Mouse (Mus musculus): ENCODE results near the gene 9530053A07Rik. TPM values are rescaled to one million over a fixed set of nuclear protein-coding genes. Genes with fewer than 3 reads are reported as not detected.

The 9530053A07Rik gene
- polyA plus RNA-seq, 1 experiment from 2014 or later: 0.03 TPM

GRCm38 (mm10) chr7:28203207-28204108 is 74.2 kb downstream of the 9530053A07Rik start:
- Histone ChIP-seq H3K9me3 (no peaks in the 10 kb centered on the region), H3K9ac (no peak overlapping the region), H3K4me2 (no peak overlapping the region), H3K27me3 (no peaks in the 10 kb centered on the region), H3K36me3 (peaks cover 5% of the 10 kb centered on the region), H3K4me3 (no peak overlapping the region), H3K4me1 (no peaks in the 10 kb centered on the region), H3K27ac (no peak overlapping the region)
- ATAC-seq (ENCODE audit: insufficient number of reproducible peaks, insufficient read depth, low FRiP score, low TSS enrichment, low read depth): no peak
- WGBS: 62% methylated on average over 19 of the region's 19 CpGs

GRCm38 (mm10) chr7:28206044-28206600 is 76.9 kb downstream of the 9530053A07Rik start:
- no peak overlapping the region for H3K4me2 ChIP-seq
- no peaks in the 10 kb centered on the region for H3K27me3 ChIP-seq
- H3K9ac ChIP-seq: no peak overlapping the region
- no peaks in the 10 kb centered on the region for H3K36me3 ChIP-seq
- no peaks in the 10 kb centered on the region for H3K9me3 ChIP-seq
- H3K4me3 ChIP-seq: no peak overlapping the region
- 60% methylated on average over 4 of the region's 4 CpGs for WGBS
- no peaks in the 10 kb centered on the region for H3K4me1 ChIP-seq
- H3K27ac ChIP-seq: no peak overlapping the region
- no peak for ATAC-seq (ENCODE audit: insufficient number of reproducible peaks, insufficient read depth, low FRiP score, low TSS enrichment, low read depth)

- Histone ChIP-seq H3K27ac (0 out of 2 replicates have a peak overlapping the region, but pooled peaks have one; percentile 13), H3K36me3 (no peaks in the 10 kb centered on the region), H3K9me3 (no peaks in the 10 kb centered on the region), H3K4me3 (peak overlapping the region; percentile 35), H3K4me1 (no peaks in the 10 kb centered on the region), H3K9ac (peak overlapping the region; percentile 64), H3K4me2 (peak overlapping the region; percentile 55), H3K27me3 (no peaks in the 10 kb centered on the region)
- WGBS: 45% methylated on average over 12 of the region's 12 CpGs
- no peak for ATAC-seq (ENCODE audit: insufficient number of reproducible peaks, insufficient read depth, low FRiP score, low TSS enrichment, low read depth)
These were observed 79.2 kb downstream of the 9530053A07Rik start for GRCm38 (mm10) chr7:28208396-28208987.

GRCm38 (mm10) chr7:28208988-28209508 is 79.8 kb downstream of the 9530053A07Rik start:
- no peaks in the 10 kb centered on the region for H3K9me3 ChIP-seq
- peak overlapping the region; percentile 55 for H3K4me2 ChIP-seq
- H3K36me3 ChIP-seq: no peaks in the 10 kb centered on the region
- H3K4me3 ChIP-seq: peak overlapping the region; percentile 35
- 51% methylated on average over 19 of the region's 19 CpGs for WGBS
- H3K27ac ChIP-seq: 0 out of 2 replicates have a peak overlapping the region, but pooled peaks have one; percentile 13
- no peaks in the 10 kb centered on the region for H3K4me1 ChIP-seq
- no peaks in the 10 kb centered on the region for H3K27me3 ChIP-seq
- peak overlapping the region; percentile 64 for H3K9ac ChIP-seq
- no peak for ATAC-seq (ENCODE audit: insufficient number of reproducible peaks, insufficient read depth, low FRiP score, low TSS enrichment, low read depth)

GRCm38 (mm10) chr7:28210731-28211130 is 81.5 kb downstream of the 9530053A07Rik start:
- no peak overlapping the region for H3K9ac ChIP-seq
- H3K27me3 ChIP-seq: no peaks in the 10 kb centered on the region
- 55% methylated on average over 5 of the region's 5 CpGs for WGBS
- ATAC-seq (ENCODE audit: insufficient number of reproducible peaks, insufficient read depth, low FRiP score, low TSS enrichment, low read depth): no peak
- no peaks in the 10 kb centered on the region for H3K9me3 ChIP-seq
- H3K27ac ChIP-seq: no peak overlapping the region
- H3K36me3 ChIP-seq: no peaks in the 10 kb centered on the region
- H3K4me3 ChIP-seq: no peak overlapping the region
- no peaks in the 10 kb centered on the region for H3K4me1 ChIP-seq
- H3K4me2 ChIP-seq: no peak overlapping the region

- Histone ChIP-seq H3K4me1 (no peaks in the 10 kb centered on the region), H3K4me2 (no peak overlapping the region), H3K4me3 (no peak overlapping the region), H3K27ac (no peak overlapping the region), H3K27me3 (no peaks in the 10 kb centered on the region), H3K36me3 (no peaks in the 10 kb centered on the region), H3K9me3 (no peaks in the 10 kb centered on the region), H3K9ac (no peak overlapping the region)
- 34% methylated on average over 9 of the region's 10 CpGs for WGBS
- no peak for ATAC-seq (ENCODE audit: insufficient number of reproducible peaks, insufficient read depth, low FRiP score, low TSS enrichment, low read depth)
These were observed 84.9 kb downstream of the 9530053A07Rik start for GRCm38 (mm10) chr7:28214142-28214541.

Other genes with a start within 250 kb of the 9530053A07Rik start
- 10.8 and 13.7 TPM in 2 replicates for gene Zfp974, start 200.0 kb upstream of the 9530053A07Rik start, polyA plus RNA-seq (2015; fragmentation: Nextera tagmentation; extraction: Ambion mirVana)
- 26.5 and 28.1 TPM in 2 replicates for gene Zfp780b, start 150.3 kb upstream of the 9530053A07Rik start, polyA plus RNA-seq (2015; fragmentation: Nextera tagmentation; extraction: Ambion mirVana)
- gene Zfp850, start 115.4 kb upstream of the 9530053A07Rik start, polyA plus RNA-seq (2015; fragmentation: Nextera tagmentation; extraction: Ambion mirVana): 3.9 and 5.2 TPM in 2 replicates
- 313 and 356 TPM in 2 replicates for gene Psmc4, start 79.4 kb upstream of the 9530053A07Rik start, polyA plus RNA-seq (2015; fragmentation: Nextera tagmentation; extraction: Ambion mirVana)
- 1.5 and 5.8 TPM in 2 replicates for gene Fcgbp, start 58.2 kb upstream of the 9530053A07Rik start, polyA plus RNA-seq (2015; fragmentation: Nextera tagmentation; extraction: Ambion mirVana)
- 140 and 167 TPM in 2 replicates for gene Fbl, start 40.2 kb downstream of the 9530053A07Rik start, polyA plus RNA-seq (2015; fragmentation: Nextera tagmentation; extraction: Ambion mirVana)
- 14.8 and 14.9 TPM in 2 replicates for gene Dyrk1b, start 50.0 kb downstream of the 9530053A07Rik start, polyA plus RNA-seq (2015; fragmentation: Nextera tagmentation; extraction: Ambion mirVana)
- gene Eid2, start 138.4 kb downstream of the 9530053A07Rik start, polyA plus RNA-seq (2015; fragmentation: Nextera tagmentation; extraction: Ambion mirVana): 3.6 TPM in 2 replicates
- 19.7 TPM in 2 replicates for gene Eid2b, start 148.3 kb downstream of the 9530053A07Rik start, polyA plus RNA-seq (2015; fragmentation: Nextera tagmentation; extraction: Ambion mirVana)
- 0.17 TPM in 1 of 2 replicates, not detected in the other for gene Selenov, start 161.7 kb downstream of the 9530053A07Rik start, polyA plus RNA-seq (2015; fragmentation: Nextera tagmentation; extraction: Ambion mirVana)
- gene Dll3, start 172.8 kb downstream of the 9530053A07Rik start, polyA plus RNA-seq (2015; fragmentation: Nextera tagmentation; extraction: Ambion mirVana): 1.0 and 1.2 TPM in 2 replicates
- 133 and 134 TPM in 2 replicates for gene Timm50, start 182.6 kb downstream of the 9530053A07Rik start, polyA plus RNA-seq (2015; fragmentation: Nextera tagmentation; extraction: Ambion mirVana)
- 88.3 and 93.4 TPM in 2 replicates for gene Supt5, start 209.3 kb downstream of the 9530053A07Rik start, polyA plus RNA-seq (2015; fragmentation: Nextera tagmentation; extraction: Ambion mirVana)
- 1,032 and 1,091 TPM in 2 replicates for gene Rps16, start 221.2 kb downstream of the 9530053A07Rik start, polyA plus RNA-seq (2015; fragmentation: Nextera tagmentation; extraction: Ambion mirVana)
- 102 and 109 TPM in 2 replicates for gene Plekhg2, start 243.1 kb downstream of the 9530053A07Rik start, polyA plus RNA-seq (2015; fragmentation: Nextera tagmentation; extraction: Ambion mirVana)

All from embryonic facial prominence, embryonic 13.5 days (tissue).